Mouse (Mus musculus) CD4-positive, CD25-positive, alpha-beta regulatory T cell, adult 2 months (primary cell): ENCODE data around the gene Dll1.

Experiments
- DNase-seq: peaks from one replicate; pipeline ENCODE4 v3.0.0-alpha.2; 2012; ENCODE audit warnings: low read depth, low spot score

Gene Dll1

DNA sequence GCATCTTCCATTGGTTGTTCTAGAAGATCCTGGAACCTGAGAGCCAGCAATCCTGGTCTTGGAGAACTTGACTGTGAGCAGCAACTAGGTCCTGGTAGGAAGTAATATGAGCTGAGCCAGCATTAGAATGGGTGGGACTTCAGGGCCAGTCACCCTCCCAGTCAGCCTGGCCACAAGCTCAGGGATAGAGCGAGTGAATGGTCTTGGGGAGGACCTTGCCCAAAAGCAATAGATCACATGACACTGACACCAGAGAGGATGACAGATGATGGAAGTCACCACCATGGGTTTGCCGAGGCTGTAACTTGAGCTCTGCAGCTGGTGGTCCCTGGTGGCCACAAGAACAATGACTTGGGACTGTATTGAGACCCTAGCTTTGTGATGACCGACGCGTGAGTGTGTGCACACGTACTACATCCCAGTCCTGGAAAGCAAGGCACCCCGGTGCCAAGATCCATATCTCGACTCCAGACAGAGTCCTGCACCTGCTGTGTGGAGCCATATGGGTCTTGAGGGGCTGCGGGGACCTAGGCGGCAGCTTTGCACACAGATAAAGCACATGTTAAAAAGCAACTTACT is 46.8 kb downstream of the Dll1 start:
- no peak for DNase-seq

GRCm38 (mm10) chr17:15327106-15327505 is 49.6 kb downstream of the Dll1 start:
- DNase-seq: no peak

- DNase-seq: no peak
Measured at GRCm38 (mm10) chr17:15325976-15326842, 50.5 kb downstream of the Dll1 start.

DNA sequence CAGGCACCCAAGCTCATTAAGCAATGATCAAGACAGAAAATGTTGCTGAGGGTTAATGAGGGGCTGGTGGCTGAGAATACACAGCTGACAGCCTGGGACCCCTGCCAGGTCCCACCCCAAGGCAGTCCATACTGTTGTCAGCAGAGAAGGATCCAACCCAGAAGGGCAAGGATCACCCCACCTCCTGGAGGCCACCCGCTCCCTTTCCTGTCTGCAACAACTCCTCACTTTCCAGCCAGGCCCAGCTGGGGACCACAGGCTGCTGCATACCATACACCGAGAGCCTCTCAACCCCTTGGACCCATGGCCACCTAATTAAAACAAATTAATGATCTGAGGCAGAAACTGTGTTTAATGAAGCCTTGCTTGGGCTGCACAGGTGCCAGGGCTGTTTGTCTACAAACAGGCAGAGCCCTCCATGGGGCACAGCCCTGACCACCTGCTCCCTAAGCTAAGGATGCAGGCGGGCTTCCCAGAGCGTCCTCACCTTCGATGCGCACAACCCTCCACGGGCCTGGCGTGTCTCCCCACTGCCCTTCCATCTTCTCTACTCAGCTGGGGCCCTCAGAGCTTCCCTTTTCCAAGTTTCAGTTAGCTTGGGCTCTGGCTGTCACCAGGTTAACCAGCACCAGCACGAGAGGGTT is 53.4 kb downstream of the Dll1 start:
- no peak for DNase-seq
